In genomic region chr10:108300843-108301242, GRCm38 (mm10) we compare ENCODE assay signal across 8 mouse cellular contexts. TPM values are rescaled to one million over a fixed set of nuclear protein-coding genes. Genes with fewer than 3 reads are reported as not detected.
DNase-seq lines count a peak whose midpoint lies in the region; ATAC-seq lines count a peak whose summit lies in the region.

No protein-coding gene starts in this region.

- no peaks in the 10 kb centered on the region for H3K27me3 ChIP-seq in heart, embryonic 14.5 days (ENCODE audit: control insufficient read depth, insufficient read depth, low read length)
- no peaks in the 10 kb centered on the region for H3K27me3 ChIP-seq in liver, embryonic 12.5 days (replicated peaks)
- no peaks in the 10 kb centered on the region for H3K27me3 ChIP-seq in stomach, embryonic 14.5 days (ENCODE audit: control insufficient read depth, insufficient read depth, low read length)

- H3K4me1 ChIP-seq in heart, embryonic 14.5 days (ENCODE audit: control insufficient read depth in 2 of 2, insufficient read depth in 2 of 2, low read length in 2 of 2): no peaks in the 10 kb centered on the region
- H3K4me1 ChIP-seq in liver, embryonic 12.5 days: 0 out of 2 replicates have a peak, but pooled peaks cover 3% of the 10 kb centered on the region
- no peaks in the 10 kb centered on the region for H3K4me1 ChIP-seq in stomach, embryonic 14.5 days (ENCODE audit: control insufficient read depth, insufficient read depth, low read length)

- H3K27ac ChIP-seq in heart, embryonic 14.5 days (replicated peaks in 1 of 2; ENCODE audit: control insufficient read depth in 1 of 2, insufficient read depth in 1 of 2, low read depth in 2 of 2, low read length in 2 of 2): no peak overlapping the region
- no peak overlapping the region for H3K27ac ChIP-seq in liver, embryonic 12.5 days
- no peak overlapping the region for H3K27ac ChIP-seq in stomach, embryonic 14.5 days (ENCODE audit: low read length)

- peak overlapping the region; percentile 54 for H3K4me2 ChIP-seq in heart, embryonic 14.5 days (ENCODE audit: low read length)
- H3K4me2 ChIP-seq in liver, embryonic 12.5 days: peak overlapping the region; percentile 45; the same call in 1 of the 2 replicates
- H3K4me2 ChIP-seq in stomach, embryonic 14.5 days (replicated peaks; ENCODE audit: low read depth, low read length): peak overlapping the region; percentile 22; the same call in 1 of the 2 replicates

- DNase-seq in c-Kit-negative CD71-positive TER-119-positive erythroid progenitor cells, embryonic 14.5 days (ENCODE audit: low read depth, low spot score): peak; percentile 56
- DNase-seq in fibroblast of lung, adult 2 months (ENCODE audit: low read depth): peak; percentile 23
- peak; percentile 93 for DNase-seq in kidney, postnatal 10 days
- DNase-seq in natural killer cell, adult 2 months (ENCODE audit: low spot score in 2 of 2): peak; percentile 34 to 66

- WGBS in heart, embryonic 14.5 days: 11% methylated on average over 19 of the region's 19 CpGs
- 6% methylated on average over 19 of the region's 19 CpGs for WGBS in liver, embryonic 12.5 days (ENCODE audit: insufficient replicate concordance)
- 12% methylated on average over 19 of the region's 19 CpGs for WGBS in stomach, embryonic 14.5 days

- no peaks in the 10 kb centered on the region for H3K36me3 ChIP-seq in heart, embryonic 14.5 days (ENCODE audit: control insufficient read depth, insufficient read depth, low read length)
- no peaks in the 10 kb centered on the region for H3K36me3 ChIP-seq in liver, embryonic 12.5 days
- no peaks in the 10 kb centered on the region for H3K36me3 ChIP-seq in stomach, embryonic 14.5 days (ENCODE audit: control insufficient read depth, insufficient read depth, low read length)

- ATAC-seq in CD4-positive, CD25-positive, alpha-beta regulatory T cell, adult 4 months: peak; percentile 80
- no peak for ATAC-seq in heart, embryonic 14.5 days (ENCODE audit: insufficient number of reproducible peaks, insufficient read depth, low FRiP score, low read depth)
- peak; percentile 61 for ATAC-seq in liver, embryonic 12.5 days
- ATAC-seq in stomach, embryonic 14.5 days (ENCODE audit: insufficient number of reproducible peaks, insufficient read depth, low FRiP score, low read depth): peak; percentile 39; the same call in 1 of the 2 replicates

- peaks cover 2% of the 10 kb centered on the region; the same call in 1 of the 2 replicates for H3K9me3 ChIP-seq in heart, embryonic 14.5 days (ENCODE audit: control insufficient read depth, low read length)
- H3K9me3 ChIP-seq in liver, embryonic 12.5 days (replicated peaks): no peaks in the 10 kb centered on the region
- no peaks in the 10 kb centered on the region for H3K9me3 ChIP-seq in stomach, embryonic 14.5 days (ENCODE audit: control insufficient read depth, low read depth, low read length)

- peak overlapping the region; percentile 14 to 23; a peak in 2 of 4 replicates for H3K4me3 ChIP-seq in heart, embryonic 14.5 days (ENCODE audit: control insufficient read depth in 1 of 2, insufficient read depth in 1 of 2, low read depth in 1 of 2, low read length in 2 of 2)
- H3K4me3 ChIP-seq in liver, embryonic 12.5 days: peak overlapping the region; percentile 26; the same call in 1 of the 2 replicates
- H3K4me3 ChIP-seq in stomach, embryonic 14.5 days (ENCODE audit: low read depth, low read length): no peak overlapping the region

- no peak overlapping the region for H3K9ac ChIP-seq in heart, embryonic 14.5 days (ENCODE audit: low read length)
- H3K9ac ChIP-seq in liver, embryonic 12.5 days: no peak overlapping the region
- no peak overlapping the region for H3K9ac ChIP-seq in stomach, embryonic 14.5 days (replicated peaks; ENCODE audit: low read depth, low read length)

RNA-seq across cellular contexts. Expression of gene Pawr, which starts 31.1 kb away (rescaled TPM):
- not detected for polyA plus RNA-seq in CD4-positive, CD25-positive, alpha-beta regulatory T cell, adult 4 months (2017; shearing (Covaris generic))
- 10.6 and 12.4 TPM in 2 replicates for polyA plus RNA-seq in heart, embryonic 14.5 days (2014; fragmentation: Nextera tagmentation; extraction: Ambion mirVana)
- polyA plus RNA-seq in liver, embryonic 12.5 days (2016; fragmentation: Nextera tagmentation; extraction: Ambion mirVana): 11.6 and 12.6 TPM in 2 replicates
- 13.5 and 18.5 TPM in 2 replicates for polyA plus RNA-seq in stomach, embryonic 14.5 days (2014; fragmentation: Nextera tagmentation; extraction: Ambion mirVana)

Comparison
In these comparisons a context has a peak if more than half of its experiments do, and no peak if none do; other contexts are left out.
1. DNase-seq: peak in every context shown above with its lines; median percentile 93 in kidney, postnatal 10 days; 56 in c-Kit-negative CD71-positive TER-119-positive erythroid progenitor cells, embryonic 14.5 days; 50 in natural killer cell, adult 2 months; 23 in fibroblast of lung, adult 2 months.
2. RNA of gene Pawr, which starts 31.1 kb away (polyA plus RNA-seq): 13.5 to 18.5 TPM in stomach, embryonic 14.5 days, 10.6 to 12.4 TPM in heart, embryonic 14.5 days and 11.6 to 12.6 TPM in liver, embryonic 12.5 days; not detected in CD4-positive, CD25-positive, alpha-beta regulatory T cell, adult 4 months; every median in the first group is over 10 times any median in the second.
3. Peak in every context shown above with its lines, with median percentiles within 50 percentile points of each other: H3K4me2 ChIP-seq.